ENCODE assay signal across 21 mouse cellular contexts in genomic region chr5:140720773-140721172, GRCm38 (mm10). TPM values are rescaled to one million over a fixed set of nuclear protein-coding genes. Genes with fewer than 3 reads are reported as not detected.
A peak's percentile ranks its signal among the peaks of the same experiment; 100 is the strongest.
DNase-seq lines count a peak whose midpoint lies in the region; ATAC-seq lines count a peak whose summit lies in the region.
"Had no signal": no experiment of that assay in that cellular context is flagged by ENCODE, and none has a peak within 500 bp of the region (broad histone marks: within the 10 kb centered on the region; RNA-seq: fewer than 3 reads in every experiment).

No protein-coding gene starts in this region.

- intact Hi-C loops in heart, postnatal 10 days (cut with DNase I) = no loop called here

- no peak for DNase-seq in heart, postnatal 10 days
- DNase-seq in cerebellum, postnatal 25 days = no peak
- DNase-seq in limb, embryonic 10.5 days (ENCODE audit: low spot score) = no peak
- DNase-seq: adrenal gland, adult 2 months; adrenal gland, postnatal 10 days; adrenal gland, postnatal 25 days; cerebellum, adult 11 months; cerebellum, adult 18-20 months; cerebellum, adult 8-10 months; cerebellum, adult 9-11 months; cerebellum, postnatal 14 days; embryo, embryonic 11 days had no signal

- ATAC-seq in granulocyte monocyte progenitor cell, adult 5-6 weeks (replicated peaks; ENCODE audit: poor library complexity, severe bottlenecking) = peak; percentile 71
- ATAC-seq in megakaryocyte progenitor cell, adult 5-6 weeks (replicated peaks; ENCODE audit: poor library complexity) = peak; percentile 53
- ATAC-seq: forebrain, embryonic 14.5 days; forebrain, embryonic 16.5 days had no signal

- H3K4me3 ChIP-seq in limb, embryonic 10.5 days = no peak overlapping the region
- H3K4me3 ChIP-seq: embryonic facial prominence, embryonic 13.5 days; embryonic facial prominence, embryonic 15.5 days; erythroblast, embryonic 14.5 days; forebrain, embryonic 10.5 days; forebrain, embryonic 12.5 days had no signal

- H3K36me3 ChIP-seq in limb, embryonic 10.5 days = peaks cover 42% of the 10 kb centered on the region

- H3K27me3 ChIP-seq in limb, embryonic 10.5 days (ENCODE audit: low read depth, poor library complexity, severe bottlenecking) = no peaks in the 10 kb centered on the region
- H3K27me3 ChIP-seq: embryonic facial prominence, embryonic 13.5 days; embryonic facial prominence, embryonic 15.5 days; forebrain, embryonic 12.5 days had no signal

- H3K4me1 ChIP-seq in limb, embryonic 10.5 days = no peaks in the 10 kb centered on the region
- H3K4me1 ChIP-seq: embryonic facial prominence, embryonic 13.5 days; embryonic facial prominence, embryonic 15.5 days had no signal

- H3K9me3 ChIP-seq in limb, embryonic 10.5 days (replicated peaks) = no peaks in the 10 kb centered on the region
- H3K9me3 ChIP-seq: embryonic facial prominence, embryonic 13.5 days; embryonic facial prominence, embryonic 15.5 days; forebrain, embryonic 10.5 days; forebrain, embryonic 12.5 days had no signal

- H3K27ac ChIP-seq in limb, embryonic 10.5 days = no peak overlapping the region
- H3K27ac ChIP-seq: embryonic facial prominence, embryonic 13.5 days; embryonic facial prominence, embryonic 15.5 days; forebrain, embryonic 10.5 days; forebrain, embryonic 12.5 days had no signal

- WGBS in limb, embryonic 10.5 days = 82% methylated on average over 7 of the region's 7 CpGs

RNA-seq across cellular contexts. Expression of gene Amz1, which starts 3.2 kb away (rescaled TPM):
- 2.8 and 3.1 TPM in 2 replicates for total RNA-seq in granulocyte monocyte progenitor cell, adult 5-6 weeks (2014; fragmentation: Nextera tagmentation)
- 0.77 and 0.78 TPM in 2 replicates for total RNA-seq in granulocyte monocyte progenitor cell, adult 5-6 weeks (2017)
- 0.20 and 0.30 TPM in 2 replicates for total RNA-seq in megakaryocyte progenitor cell, adult 5-6 weeks (2015)
- 0.41 and 1.9 TPM in 2 replicates for total RNA-seq in megakaryocyte progenitor cell, adult 5-6 weeks (2017)
- total RNA-seq in heart, postnatal 10 days (2021) = under 1 TPM; 0.74 to 0.84 TPM
- 0.88 and 1.1 TPM in 2 replicates for polyA plus RNA-seq in limb, embryonic 10.5 days (2016; fragmentation: Nextera tagmentation; extraction: Ambion mirVana)
- polyA plus RNA-seq: erythroblast, embryonic 14.5 days had no signal

RNA-seq across cellular contexts. Expression of gene Brat1, which starts 16.0 kb away (rescaled TPM):
- 10.2 and 14.3 TPM in 2 replicates for total RNA-seq in granulocyte monocyte progenitor cell, adult 5-6 weeks (2014; fragmentation: Nextera tagmentation)
- total RNA-seq in granulocyte monocyte progenitor cell, adult 5-6 weeks (2017) = 7.3 and 8.2 TPM in 2 replicates
- 6.2 and 6.4 TPM in 2 replicates for total RNA-seq in megakaryocyte progenitor cell, adult 5-6 weeks (2015)
- total RNA-seq in megakaryocyte progenitor cell, adult 5-6 weeks (2017) = 11.1 and 12.2 TPM in 2 replicates
- total RNA-seq in heart, postnatal 10 days (2021) = 10 to 100 TPM in 1 of 2 experiments, 1 to 10 TPM in 1; 9.6 to 10.8 TPM
- 21.8 and 22.2 TPM in 2 replicates for polyA plus RNA-seq in limb, embryonic 10.5 days (2016; fragmentation: Nextera tagmentation; extraction: Ambion mirVana)

RNA-seq across cellular contexts. Expression of gene Iqce, which starts 18.6 kb away (rescaled TPM):
- total RNA-seq in granulocyte monocyte progenitor cell, adult 5-6 weeks (2014; fragmentation: Nextera tagmentation) = 13.4 and 26.7 TPM in 2 replicates
- 5.3 and 10.0 TPM in 2 replicates for total RNA-seq in granulocyte monocyte progenitor cell, adult 5-6 weeks (2017)
- 9.8 and 12.7 TPM in 2 replicates for total RNA-seq in megakaryocyte progenitor cell, adult 5-6 weeks (2015)
- 9.2 and 9.8 TPM in 2 replicates for total RNA-seq in megakaryocyte progenitor cell, adult 5-6 weeks (2017)
- total RNA-seq in heart, postnatal 10 days (2021) = 10 to 100 TPM; 10.5 to 10.9 TPM
- polyA plus RNA-seq in limb, embryonic 10.5 days (2016; fragmentation: Nextera tagmentation; extraction: Ambion mirVana) = 24.2 and 24.9 TPM in 2 replicates
